Mouse (Mus musculus) embryonic facial prominence, embryonic 13.5 days (tissue): ENCODE results near the gene Armc6. TPM values are rescaled to one million over a fixed set of nuclear protein-coding genes. Genes with fewer than 3 reads are reported as not detected.

Experiments used
- ATAC-seq: fragments of 200-750 bp; cut with Nextera tagmentation; 2 replicates; pipeline ENCODE4 v1.8.0; 2017; ENCODE audit warnings: low read depth; ENCODE audit not compliant: insufficient number of reproducible peaks, insufficient read depth, low FRiP score, low TSS enrichment
- H3K27ac ChIP-seq: fragments of 300-500 bp; sonication (generic); 2 replicates; pipeline ENCODE4 v1.5.1; 2015; ENCODE audit warnings: moderate library complexity, mild to moderate bottlenecking, inconsistent platforms
- H3K27me3 ChIP-seq: fragments of 300-500 bp; sonication (generic); 2 replicates; pipeline ENCODE4 v1.6.1; 2015; ENCODE audit warnings: mild to moderate bottlenecking, inconsistent platforms
- H3K36me3 ChIP-seq: fragments of 300-500 bp; sonication (generic); 2 replicates; pipeline ENCODE4 v1.6.1; 2015; ENCODE audit warnings: mild to moderate bottlenecking, inconsistent platforms
- H3K4me1 ChIP-seq: fragments of 300-500 bp; sonication (generic); 2 replicates; pipeline ENCODE4 v1.6.1; 2015; ENCODE audit warnings: inconsistent platforms
- H3K4me2 ChIP-seq: fragments of 300-500 bp; sonication (generic); 2 replicates; pipeline ENCODE4 v1.6.1; 2015; ENCODE audit warnings: moderate library complexity, mild to moderate bottlenecking, inconsistent platforms
- H3K4me3 ChIP-seq: fragments of 300-500 bp; sonication (generic); 2 replicates; pipeline ENCODE4 v1.5.1; 2015; ENCODE audit warnings: mild to moderate bottlenecking, inconsistent platforms
- H3K9ac ChIP-seq: fragments of 300-500 bp; sonication (generic); 2 replicates; pipeline ENCODE4 v1.6.1; 2015; ENCODE audit warnings: mild to moderate bottlenecking, inconsistent platforms
- H3K9me3 ChIP-seq: fragments of 300-500 bp; sonication (generic); 2 replicates; pipeline ENCODE4 v1.6.1; 2016; ENCODE audit warnings: inconsistent platforms
- WGBS: fragments of 180-500 bp; shearing (Covaris S2); methylation state at CpG from one replicate; pipeline ENCODE4 v1.1.7; 2015; ENCODE audit warnings: mixed read lengths; 5-methylcytosine and 5-hydroxymethylcytosine counted together
- polyA plus RNA-seq: library from polyadenylated mRNA; unstranded; fragments of >200 nt; fragmentation: Nextera tagmentation; extraction: Ambion mirVana; gene quantifications from 2 replicates; pipeline ENCODE4 v1.2.1, GENCODE M21; 2015

The Armc6 gene
- polyA plus RNA-seq, 1 experiment from 2014 or later = 24.8 TPM

GRCm38 (mm10) chr8:70212112-70213055 lies 21.9 kb downstream of the Armc6 start, which contains the start of gene Slc25a42:
TSS of gene Slc25a42 (minus strand) at chr8:70212305.
- H3K36me3 ChIP-seq = no peaks in the 10 kb centered on the region
- H3K9ac ChIP-seq = peak within 1 kb of the TSS; percentile 77
- WGBS = under 1% methylated on average over 66 of the region's 66 CpGs
- ATAC-seq = peak; percentile 99
- peak within 1 kb of the TSS; percentile 62; the same call in 1 of the 2 replicates for H3K27ac ChIP-seq
- H3K4me1 ChIP-seq = peaks cover 22% of the 10 kb centered on the region
- H3K27me3 ChIP-seq = 0 out of 2 replicates have a peak, but pooled peaks cover 9% of the 10 kb centered on the region
- H3K4me3 ChIP-seq = peak within 1 kb of the TSS; percentile 69
- peak within 1 kb of the TSS; percentile 88 for H3K4me2 ChIP-seq
- no peaks in the 10 kb centered on the region for H3K9me3 ChIP-seq

- WGBS = 2% methylated on average over 31 of the region's 31 CpGs
- Histone ChIP-seq H3K4me1 (peaks cover 22% of the 10 kb centered on the region), H3K9me3 (no peaks in the 10 kb centered on the region), H3K4me2 (peak overlapping the region; percentile 88), H3K4me3 (peak overlapping the region; percentile 69), H3K36me3 (no peaks in the 10 kb centered on the region), H3K9ac (peak overlapping the region; percentile 77), H3K27me3 (0 out of 2 replicates have a peak, but pooled peaks cover 9% of the 10 kb centered on the region), H3K27ac (no peak overlapping the region)
- ATAC-seq = peak; percentile 1; the same call in 1 of the 2 replicates
Observed at GRCm38 (mm10) chr8:70211726-70212111, 22.5 kb downstream of the Armc6 start.

GRCm38 (mm10) chr8:70211275-70211674 lies 23.0 kb downstream of the Armc6 start:
- H3K27me3 ChIP-seq = 0 out of 2 replicates have a peak, but pooled peaks cover 9% of the 10 kb centered on the region
- no peak for ATAC-seq
- 85% methylated on average over 1 of the region's 1 CpGs for WGBS
- H3K36me3 ChIP-seq = no peaks in the 10 kb centered on the region
- H3K4me1 ChIP-seq = peaks cover 22% of the 10 kb centered on the region
- H3K9ac ChIP-seq = peak overlapping the region; percentile 77
- peak overlapping the region; percentile 88 for H3K4me2 ChIP-seq
- H3K27ac ChIP-seq = no peak overlapping the region
- H3K9me3 ChIP-seq = no peaks in the 10 kb centered on the region
- H3K4me3 ChIP-seq = peak overlapping the region; percentile 69

- Histone ChIP-seq H3K4me2 (peak overlapping the region; percentile 88), H3K4me1 (peaks cover 22% of the 10 kb centered on the region), H3K27ac (no peak overlapping the region), H3K36me3 (no peaks in the 10 kb centered on the region), H3K9ac (peak overlapping the region; percentile 60; the same call in 1 of the 2 replicates), H3K27me3 (0 out of 2 replicates have a peak, but pooled peaks cover 9% of the 10 kb centered on the region), H3K9me3 (no peaks in the 10 kb centered on the region), H3K4me3 (peak overlapping the region; percentile 3; the same call in 1 of the 2 replicates)
- 14% methylated on average over 8 of the region's 8 CpGs for WGBS
- no peak for ATAC-seq
Observed at GRCm38 (mm10) chr8:70210538-70210937, 23.7 kb downstream of the Armc6 start.

GRCm38 (mm10) chr8:70208130-70208529 lies 26.1 kb downstream of the Armc6 start:
- H3K9me3 ChIP-seq = no peaks in the 10 kb centered on the region
- H3K4me1 ChIP-seq = peaks cover 20% of the 10 kb centered on the region
- H3K4me2 ChIP-seq = no peak overlapping the region
- WGBS = 12% methylated on average over 1 of the region's 1 CpGs
- no peaks in the 10 kb centered on the region for H3K36me3 ChIP-seq
- H3K4me3 ChIP-seq = no peak overlapping the region
- H3K9ac ChIP-seq = no peak overlapping the region
- no peak for ATAC-seq
- H3K27me3 ChIP-seq = 0 out of 2 replicates have a peak, but pooled peaks cover 9% of the 10 kb centered on the region
- H3K27ac ChIP-seq = no peak overlapping the region

GRCm38 (mm10) chr8:70204757-70205156 lies 29.5 kb downstream of the Armc6 start:
- Histone ChIP-seq H3K4me2 (no peak overlapping the region), H3K27ac (no peak overlapping the region), H3K27me3 (no peaks in the 10 kb centered on the region), H3K4me1 (no peaks in the 10 kb centered on the region), H3K4me3 (no peak overlapping the region), H3K9ac (no peak overlapping the region), H3K9me3 (no peaks in the 10 kb centered on the region), H3K36me3 (no peaks in the 10 kb centered on the region)
- WGBS = 60% methylated on average over 1 of the region's 1 CpGs
- no peak for ATAC-seq

- no peak for ATAC-seq
- Histone ChIP-seq H3K9me3 (no peaks in the 10 kb centered on the region), H3K27me3 (no peaks in the 10 kb centered on the region), H3K27ac (no peak overlapping the region), H3K9ac (no peak overlapping the region), H3K4me2 (no peak overlapping the region), H3K4me3 (no peak overlapping the region), H3K4me1 (no peaks in the 10 kb centered on the region), H3K36me3 (no peaks in the 10 kb centered on the region)
- 75% methylated on average over 4 of the region's 4 CpGs for WGBS
Observed at GRCm38 (mm10) chr8:70203072-70203471, 31.2 kb downstream of the Armc6 start.

- Histone ChIP-seq H3K9me3 (no peaks in the 10 kb centered on the region), H3K4me2 (no peak overlapping the region), H3K9ac (no peak overlapping the region), H3K36me3 (no peaks in the 10 kb centered on the region), H3K27ac (no peak overlapping the region), H3K27me3 (no peaks in the 10 kb centered on the region), H3K4me3 (no peak overlapping the region), H3K4me1 (no peaks in the 10 kb centered on the region)
- WGBS = 84% methylated on average over 3 of the region's 3 CpGs
- ATAC-seq = no peak
Observed at GRCm38 (mm10) chr8:70201417-70201816, 32.8 kb downstream of the Armc6 start.

GRCm38 (mm10) chr8:70200098-70200681 lies 34.1 kb downstream of the Armc6 start:
- Histone ChIP-seq H3K27me3 (no peaks in the 10 kb centered on the region), H3K9me3 (no peaks in the 10 kb centered on the region), H3K4me1 (no peaks in the 10 kb centered on the region), H3K36me3 (no peaks in the 10 kb centered on the region), H3K4me3 (no peak overlapping the region), H3K4me2 (no peak overlapping the region), H3K9ac (no peak overlapping the region), H3K27ac (no peak overlapping the region)
- WGBS = 79% methylated on average over 5 of the region's 5 CpGs
- ATAC-seq = no peak

- 51% methylated on average over 7 of the region's 7 CpGs for WGBS
- no peaks in the 10 kb centered on the region for H3K27me3 ChIP-seq
- no peak overlapping the region for H3K4me2 ChIP-seq
- no peak overlapping the region for H3K4me3 ChIP-seq
- no peak for ATAC-seq
- no peak overlapping the region for H3K27ac ChIP-seq
- H3K36me3 ChIP-seq = peaks cover 2% of the 10 kb centered on the region; the same call in 1 of the 2 replicates
- no peaks in the 10 kb centered on the region for H3K4me1 ChIP-seq
- H3K9ac ChIP-seq = 0 out of 2 replicates have a peak overlapping the region, but pooled peaks have one; percentile 41
- H3K9me3 ChIP-seq = no peaks in the 10 kb centered on the region
Observed at GRCm38 (mm10) chr8:70197603-70198002, 36.7 kb downstream of the Armc6 start.

GRCm38 (mm10) chr8:70195762-70196161 lies 38.5 kb downstream of the Armc6 start:
- H3K36me3 ChIP-seq = peaks cover 6% of the 10 kb centered on the region
- H3K4me2 ChIP-seq = no peak overlapping the region
- 63% methylated on average over 2 of the region's 2 CpGs for WGBS
- H3K4me3 ChIP-seq = no peak overlapping the region
- H3K9ac ChIP-seq = no peak overlapping the region
- no peak for ATAC-seq
- no peaks in the 10 kb centered on the region for H3K9me3 ChIP-seq
- H3K27ac ChIP-seq = no peak overlapping the region
- no peaks in the 10 kb centered on the region for H3K4me1 ChIP-seq
- no peaks in the 10 kb centered on the region for H3K27me3 ChIP-seq
